In the genomic region with DNA sequence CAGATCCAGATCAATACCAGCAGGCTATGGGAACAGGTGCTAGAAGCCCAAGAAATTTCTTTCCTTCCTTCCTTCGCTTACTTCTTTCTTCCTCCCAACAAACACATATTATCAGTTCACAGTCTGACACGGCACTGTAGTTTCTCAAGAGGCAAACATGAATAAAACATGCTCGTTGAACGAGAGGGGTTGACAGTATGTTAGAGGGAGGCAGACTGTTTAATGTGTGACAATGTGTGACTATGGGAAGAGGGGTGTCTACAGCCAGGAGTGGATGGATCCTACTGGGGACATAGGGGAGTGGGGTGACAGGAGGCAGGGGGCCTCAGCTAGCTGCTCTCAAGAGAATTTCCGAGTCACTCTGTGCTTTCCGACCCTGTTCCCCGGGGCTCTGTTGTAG, we compare ENCODE assay signal across 27 mouse cellular contexts.
DNase-seq lines count a peak whose midpoint lies in the region; ATAC-seq and TF ChIP-seq lines count a peak whose summit lies in the region.
"Had no signal": no experiment of that assay in that cellular context is flagged by ENCODE, and none has a peak within 500 bp of the region (broad histone marks: within the 10 kb centered on the region; RNA-seq: fewer than 3 reads in every experiment).

No protein-coding gene starts in this region.

- WGBS in forebrain, embryonic 13.5 days = 56% methylated on average over 7 of the region's 7 CpGs
- WGBS in forebrain, embryonic 11.5 days = 80% methylated on average over 7 of the region's 7 CpGs
- WGBS in forebrain, embryonic 15.5 days = 44% methylated on average over 7 of the region's 7 CpGs
- 91% methylated on average over 7 of the region's 7 CpGs for WGBS in forebrain, embryonic 10.5 days
- WGBS in midbrain, embryonic 14.5 days = 62% methylated on average over 7 of the region's 7 CpGs
- WGBS in midbrain, embryonic 11.5 days = 84% methylated on average over 7 of the region's 7 CpGs
- 38% methylated on average over 7 of the region's 7 CpGs for WGBS in forebrain, postnatal 0 days

- no peak overlapping the region for H3K9ac ChIP-seq in forebrain, embryonic 13.5 days
- H3K9ac ChIP-seq in forebrain, embryonic 11.5 days (ENCODE audit: low read length) = no peak overlapping the region
- H3K9ac ChIP-seq in forebrain, embryonic 15.5 days (replicated peaks) = no peak overlapping the region
- no peak overlapping the region for H3K9ac ChIP-seq in midbrain, embryonic 14.5 days (replicated peaks; ENCODE audit: low read length)
- H3K9ac ChIP-seq in midbrain, embryonic 11.5 days (ENCODE audit: low read length) = no peak overlapping the region
- no peak overlapping the region for H3K9ac ChIP-seq in forebrain, postnatal 0 days
- H3K9ac ChIP-seq: embryonic facial prominence, embryonic 13.5 days; embryonic facial prominence, embryonic 15.5 days had no signal

- H3K36me3 ChIP-seq in forebrain, embryonic 13.5 days (ENCODE audit: poor library complexity, severe bottlenecking) = no peaks in the 10 kb centered on the region
- no peaks in the 10 kb centered on the region for H3K36me3 ChIP-seq in forebrain, embryonic 11.5 days (ENCODE audit: control insufficient read depth, insufficient read depth, low read length)
- no peaks in the 10 kb centered on the region for H3K36me3 ChIP-seq in forebrain, embryonic 15.5 days
- H3K36me3 ChIP-seq in forebrain, embryonic 10.5 days (replicated peaks) = no peaks in the 10 kb centered on the region
- H3K36me3 ChIP-seq in midbrain, embryonic 14.5 days (ENCODE audit: control insufficient read depth, insufficient read depth, low read length) = no peaks in the 10 kb centered on the region
- H3K36me3 ChIP-seq in midbrain, embryonic 11.5 days (ENCODE audit: control insufficient read depth, insufficient read depth, low read length) = no peaks in the 10 kb centered on the region
- no peaks in the 10 kb centered on the region for H3K36me3 ChIP-seq in forebrain, postnatal 0 days (ENCODE audit: insufficient read depth)
- H3K36me3 ChIP-seq: embryonic facial prominence, embryonic 13.5 days; embryonic facial prominence, embryonic 15.5 days; G1E had no signal

- no peaks in the 10 kb centered on the region for H3K9me3 ChIP-seq in forebrain, embryonic 13.5 days (replicated peaks)
- no peaks in the 10 kb centered on the region for H3K9me3 ChIP-seq in forebrain, embryonic 11.5 days (ENCODE audit: control insufficient read depth, low read length)
- H3K9me3 ChIP-seq in forebrain, embryonic 15.5 days = no peaks in the 10 kb centered on the region
- no peaks in the 10 kb centered on the region for H3K9me3 ChIP-seq in forebrain, embryonic 10.5 days
- H3K9me3 ChIP-seq in midbrain, embryonic 14.5 days (ENCODE audit: control insufficient read depth, low read length) = no peaks in the 10 kb centered on the region
- no peaks in the 10 kb centered on the region for H3K9me3 ChIP-seq in midbrain, embryonic 11.5 days (ENCODE audit: control insufficient read depth, low read length)
- no peaks in the 10 kb centered on the region for H3K9me3 ChIP-seq in forebrain, postnatal 0 days (ENCODE audit: low read length)
- H3K9me3 ChIP-seq: embryonic facial prominence, embryonic 13.5 days; embryonic facial prominence, embryonic 15.5 days had no signal

- H3K27ac ChIP-seq in forebrain, embryonic 13.5 days = no peak overlapping the region
- no peak overlapping the region for H3K27ac ChIP-seq in forebrain, embryonic 11.5 days (ENCODE audit: low read depth, low read length)
- H3K27ac ChIP-seq in forebrain, embryonic 15.5 days (replicated peaks) = 0 out of 2 replicates have a peak overlapping the region, but pooled peaks have one; percentile 24
- H3K27ac ChIP-seq in forebrain, embryonic 10.5 days = no peak overlapping the region
- H3K27ac ChIP-seq in midbrain, embryonic 14.5 days (replicated peaks; ENCODE audit: low read depth, low read length) = no peak overlapping the region
- no peak overlapping the region for H3K27ac ChIP-seq in midbrain, embryonic 11.5 days (ENCODE audit: low read depth, low read length)
- H3K27ac ChIP-seq in forebrain, postnatal 0 days (ENCODE audit: low read depth, low read length) = no peak overlapping the region
- H3K27ac ChIP-seq: embryonic facial prominence, embryonic 13.5 days; embryonic facial prominence, embryonic 15.5 days had no signal

- ATAC-seq in forebrain, embryonic 13.5 days = peak; percentile 85
- no peak for ATAC-seq in forebrain, embryonic 11.5 days (replicated peaks; ENCODE audit: low FRiP score)
- ATAC-seq in forebrain, embryonic 15.5 days (replicated peaks) = peak; percentile 90
- no peak for ATAC-seq in midbrain, embryonic 14.5 days (ENCODE audit: low FRiP score, low TSS enrichment)
- no peak for ATAC-seq in midbrain, embryonic 11.5 days (ENCODE audit: low FRiP score)
- ATAC-seq in forebrain, postnatal 0 days = peak; percentile 87
- ATAC-seq: activated CD4-positive, CD25-positive, alpha-beta regulatory T cell, adult 4 months; CD4-positive, CD25-positive, alpha-beta regulatory T cell, adult 4 months; Patski had no signal

- H3K27me3 ChIP-seq in forebrain, embryonic 13.5 days = no peaks in the 10 kb centered on the region
- H3K27me3 ChIP-seq in forebrain, embryonic 11.5 days (ENCODE audit: control insufficient read depth, insufficient read depth, low read length) = no peaks in the 10 kb centered on the region
- H3K27me3 ChIP-seq in forebrain, embryonic 15.5 days = no peaks in the 10 kb centered on the region
- no peaks in the 10 kb centered on the region for H3K27me3 ChIP-seq in forebrain, embryonic 10.5 days (ENCODE audit: poor library complexity, severe bottlenecking)
- no peaks in the 10 kb centered on the region for H3K27me3 ChIP-seq in midbrain, embryonic 14.5 days (ENCODE audit: control insufficient read depth, insufficient read depth, low read length)
- no peaks in the 10 kb centered on the region for H3K27me3 ChIP-seq in midbrain, embryonic 11.5 days (ENCODE audit: control insufficient read depth, insufficient read depth, low read length)
- no peaks in the 10 kb centered on the region for H3K27me3 ChIP-seq in forebrain, postnatal 0 days (ENCODE audit: insufficient read depth, low read length)
- H3K27me3 ChIP-seq: CH12.LX; embryonic facial prominence, embryonic 13.5 days; embryonic facial prominence, embryonic 15.5 days; Patski had no signal

- no peak overlapping the region for H3K4me3 ChIP-seq in forebrain, embryonic 13.5 days
- H3K4me3 ChIP-seq in forebrain, embryonic 11.5 days (ENCODE audit: low read depth, low read length) = no peak overlapping the region
- no peak overlapping the region for H3K4me3 ChIP-seq in forebrain, embryonic 15.5 days
- no peak overlapping the region for H3K4me3 ChIP-seq in forebrain, embryonic 10.5 days
- no peak overlapping the region for H3K4me3 ChIP-seq in midbrain, embryonic 14.5 days (replicated peaks; ENCODE audit: low read depth, low read length)
- no peak overlapping the region for H3K4me3 ChIP-seq in midbrain, embryonic 11.5 days (ENCODE audit: low read depth, low read length)
- no peak overlapping the region for H3K4me3 ChIP-seq in forebrain, postnatal 0 days (ENCODE audit: low read depth, low read length)
- H3K4me3 ChIP-seq: embryonic facial prominence, embryonic 13.5 days; embryonic facial prominence, embryonic 15.5 days; erythroblast, embryonic 14.5 days had no signal

- no peak overlapping the region for H3K4me2 ChIP-seq in forebrain, embryonic 13.5 days
- no peak overlapping the region for H3K4me2 ChIP-seq in forebrain, embryonic 11.5 days (ENCODE audit: low read depth, low read length, severe bottlenecking)
- no peak overlapping the region for H3K4me2 ChIP-seq in forebrain, embryonic 15.5 days (replicated peaks)
- H3K4me2 ChIP-seq in midbrain, embryonic 14.5 days (ENCODE audit: low read length) = no peak overlapping the region
- no peak overlapping the region for H3K4me2 ChIP-seq in midbrain, embryonic 11.5 days
- H3K4me2 ChIP-seq in forebrain, postnatal 0 days (ENCODE audit: low read depth) = no peak overlapping the region
- H3K4me2 ChIP-seq: embryonic facial prominence, embryonic 13.5 days; embryonic facial prominence, embryonic 15.5 days had no signal

- TF ChIP-seq CTCF in forebrain, postnatal 0 days (IDR thresholded peaks at IDR 0.05; ENCODE audit: low read depth) = no peak

- 0 out of 2 replicates have a peak, but pooled peaks cover 4% of the 10 kb centered on the region for H3K4me1 ChIP-seq in forebrain, embryonic 13.5 days
- no peaks in the 10 kb centered on the region for H3K4me1 ChIP-seq in forebrain, embryonic 11.5 days (replicated peaks; ENCODE audit: control insufficient read depth, insufficient read depth, low read length)
- H3K4me1 ChIP-seq in forebrain, embryonic 15.5 days = peaks cover 9% of the 10 kb centered on the region; the same call in 1 of the 2 replicates
- peaks cover 2% of the 10 kb centered on the region; the same call in 1 of the 2 replicates for H3K4me1 ChIP-seq in forebrain, embryonic 10.5 days
- no peaks in the 10 kb centered on the region for H3K4me1 ChIP-seq in midbrain, embryonic 14.5 days (ENCODE audit: control insufficient read depth, insufficient read depth, low read length)
- H3K4me1 ChIP-seq in midbrain, embryonic 11.5 days (ENCODE audit: control insufficient read depth, insufficient read depth, low read length) = no peaks in the 10 kb centered on the region
- H3K4me1 ChIP-seq in forebrain, postnatal 0 days (ENCODE audit: insufficient read depth) = no peaks in the 10 kb centered on the region
- H3K4me1 ChIP-seq: embryonic facial prominence, embryonic 13.5 days; embryonic facial prominence, embryonic 15.5 days had no signal

- DNase-seq in forebrain, embryonic 11.5 days (ENCODE audit: low spot score) = no peak
- DNase-seq in forebrain, embryonic 10.5 days (ENCODE audit: extremely low spot score, low spot score) = no peak
- DNase-seq in midbrain, embryonic 14.5 days = peak; percentile 25
- DNase-seq in midbrain, embryonic 11.5 days (ENCODE audit: low spot score, missing footprints) = no peak
- peak; percentile 38 for DNase-seq in forebrain, postnatal 0 days
- no peak for DNase-seq in layer of hippocampus, adult 9-10 months (ENCODE audit: low spot score)
- DNase-seq: adrenal gland, adult 8-10 months; adrenal gland, postnatal 14 days; adrenal gland, postnatal 36 days; B cell, adult 2 months; cerebellum, adult 11 months; cerebellum, adult 18-20 months; cerebellum, adult 8-10 months; cerebellum, adult 9-11 months; cerebellum, postnatal 14 days; cerebellum, postnatal 36 days; embryo, embryonic 11 days had no signal

Comparison
In these comparisons a context has a peak if more than half of its experiments do, and no peak if none do; other contexts are left out.
1. ATAC-seq: peak in forebrain, embryonic 13.5 days (single experiment), forebrain, embryonic 15.5 days (single experiment) and forebrain, postnatal 0 days (single experiment); none in forebrain, embryonic 11.5 days (single experiment), midbrain, embryonic 14.5 days (single experiment) and midbrain, embryonic 11.5 days (single experiment).
2. DNase-seq: peak in midbrain, embryonic 14.5 days (single experiment) and forebrain, postnatal 0 days (single experiment); none in forebrain, embryonic 11.5 days (single experiment), forebrain, embryonic 10.5 days (single experiment), midbrain, embryonic 11.5 days (single experiment) and layer of hippocampus, adult 9-10 months (single experiment).